ENCODE assay signal across 8 mouse cellular contexts in genomic region chr7:4690387-4690786, GRCm38 (mm10). TPM values are rescaled to one million over a fixed set of nuclear protein-coding genes. Genes with fewer than 3 reads are reported as not detected.
DNase-seq lines count a peak whose midpoint lies in the region; ATAC-seq and TF ChIP-seq lines count a peak whose summit lies in the region.

Gene Brsk1 (plus strand): TSS chr7:4690604.

- 3% methylated on average over 8 of the region's 18 CpGs for WGBS in kidney, embryonic 14.5 days
- WGBS in embryonic facial prominence, embryonic 12.5 days = 2% methylated on average over 6 of the region's 18 CpGs
- 3% methylated on average over 6 of the region's 18 CpGs for WGBS in heart, embryonic 12.5 days
- 8% methylated on average over 8 of the region's 18 CpGs for WGBS in liver, embryonic 14.5 days (ENCODE audit: insufficient replicate concordance)
- 3% methylated on average over 7 of the region's 18 CpGs for WGBS in neural tube, embryonic 15.5 days

- peaks cover 23% of the 10 kb centered on the region for H3K36me3 ChIP-seq in kidney, embryonic 14.5 days (ENCODE audit: control insufficient read depth, insufficient read depth, low read length)
- peaks cover 28% of the 10 kb centered on the region for H3K36me3 ChIP-seq in embryonic facial prominence, embryonic 12.5 days
- peaks cover 30% of the 10 kb centered on the region for H3K36me3 ChIP-seq in heart, embryonic 12.5 days
- H3K36me3 ChIP-seq in liver, embryonic 14.5 days (replicated peaks; ENCODE audit: control insufficient read depth, insufficient read depth, low read depth) = no peaks in the 10 kb centered on the region
- H3K36me3 ChIP-seq in neural tube, embryonic 15.5 days = peaks cover 25% of the 10 kb centered on the region

- no peaks in the 10 kb centered on the region for H3K9me3 ChIP-seq in kidney, embryonic 14.5 days (ENCODE audit: control insufficient read depth, low read length)
- no peaks in the 10 kb centered on the region for H3K9me3 ChIP-seq in embryonic facial prominence, embryonic 12.5 days
- no peaks in the 10 kb centered on the region for H3K9me3 ChIP-seq in heart, embryonic 12.5 days (replicated peaks)
- no peaks in the 10 kb centered on the region for H3K9me3 ChIP-seq in liver, embryonic 14.5 days (ENCODE audit: control insufficient read depth, low read length)
- H3K9me3 ChIP-seq in neural tube, embryonic 15.5 days (replicated peaks) = no peaks in the 10 kb centered on the region

- ATAC-seq in kidney, embryonic 14.5 days (ENCODE audit: low FRiP score, low TSS enrichment) = peak; percentile 84
- ATAC-seq in embryonic facial prominence, embryonic 12.5 days (ENCODE audit: insufficient number of reproducible peaks, insufficient read depth, low FRiP score, low TSS enrichment) = peak; percentile 70
- peak; percentile 60 for ATAC-seq in heart, embryonic 12.5 days (ENCODE audit: insufficient number of reproducible peaks, low FRiP score)
- no peak for ATAC-seq in liver, embryonic 14.5 days (ENCODE audit: insufficient read depth)
- peak; percentile 93 for ATAC-seq in neural tube, embryonic 15.5 days (ENCODE audit: low FRiP score)

- no peaks in the 10 kb centered on the region for H3K27me3 ChIP-seq in kidney, embryonic 14.5 days (ENCODE audit: control insufficient read depth, insufficient read depth, low read length)
- no peaks in the 10 kb centered on the region for H3K27me3 ChIP-seq in embryonic facial prominence, embryonic 12.5 days
- H3K27me3 ChIP-seq in heart, embryonic 12.5 days (replicated peaks) = no peaks in the 10 kb centered on the region
- peaks cover 18% of the 10 kb centered on the region for H3K27me3 ChIP-seq in liver, embryonic 14.5 days (ENCODE audit: control insufficient read depth, insufficient read depth, low read length)
- no peaks in the 10 kb centered on the region for H3K27me3 ChIP-seq in neural tube, embryonic 15.5 days (replicated peaks)

- no peak for TF ChIP-seq CTCF in liver, embryonic 14.5 days (IDR thresholded peaks at IDR 0.05; ENCODE audit: low read depth)

- H3K27ac ChIP-seq in kidney, embryonic 14.5 days (ENCODE audit: low read depth, low read length) = peak within 1 kb of the TSS; percentile 86
- peak within 1 kb of the TSS; percentile 95 for H3K27ac ChIP-seq in embryonic facial prominence, embryonic 12.5 days
- H3K27ac ChIP-seq in heart, embryonic 12.5 days (ENCODE audit: poor library complexity, severe bottlenecking) = peak within 1 kb of the TSS; percentile 74
- H3K27ac ChIP-seq in liver, embryonic 14.5 days = no peak within 1 kb of the TSS
- peak within 1 kb of the TSS; percentile 89 for H3K27ac ChIP-seq in neural tube, embryonic 15.5 days (replicated peaks)

- H3K4me1 ChIP-seq in kidney, embryonic 14.5 days (ENCODE audit: control insufficient read depth, insufficient read depth, low read length) = no peaks in the 10 kb centered on the region
- peaks cover 6% of the 10 kb centered on the region for H3K4me1 ChIP-seq in embryonic facial prominence, embryonic 12.5 days
- H3K4me1 ChIP-seq in heart, embryonic 12.5 days (replicated peaks) = peaks cover 20% of the 10 kb centered on the region
- peaks cover under 1% of the 10 kb centered on the region in 2 experiments; a peak in 3 of 4 replicates for H3K4me1 ChIP-seq in liver, embryonic 14.5 days (replicated peaks; ENCODE audit: control insufficient read depth in 2 of 2, insufficient read depth in 2 of 2, low read length in 1 of 2)
- H3K4me1 ChIP-seq in neural tube, embryonic 15.5 days = peaks cover 24% of the 10 kb centered on the region

- peak within 1 kb of the TSS; percentile 94 for H3K4me2 ChIP-seq in kidney, embryonic 14.5 days (replicated peaks; ENCODE audit: low read depth, low read length)
- peak within 1 kb of the TSS; percentile 80 for H3K4me2 ChIP-seq in embryonic facial prominence, embryonic 12.5 days (replicated peaks)
- H3K4me2 ChIP-seq in heart, embryonic 12.5 days = peak within 1 kb of the TSS; percentile 97
- peak within 1 kb of the TSS; percentile 57 for H3K4me2 ChIP-seq in liver, embryonic 14.5 days (ENCODE audit: low read depth)
- H3K4me2 ChIP-seq in neural tube, embryonic 15.5 days = peak within 1 kb of the TSS; percentile 81

- peak within 1 kb of the TSS; percentile 88 for H3K4me3 ChIP-seq in kidney, embryonic 14.5 days (ENCODE audit: low read length)
- H3K4me3 ChIP-seq in embryonic facial prominence, embryonic 12.5 days = peak within 1 kb of the TSS; percentile 99
- peak within 1 kb of the TSS; percentile 92 for H3K4me3 ChIP-seq in heart, embryonic 12.5 days
- peak within 1 kb of the TSS; percentile 25 to 48; a peak in 3 of 4 replicates for H3K4me3 ChIP-seq in liver, embryonic 14.5 days (ENCODE audit: insufficient read depth in 1 of 2, low read depth in 2 of 2, low read length in 2 of 2)
- peak within 1 kb of the TSS; percentile 80 for H3K4me3 ChIP-seq in neural tube, embryonic 15.5 days (replicated peaks)

- DNase-seq in kidney, adult 8-10 months = no peak
- peak; percentile 82 for DNase-seq in layer of hippocampus, adult 11-12 months (ENCODE audit: low spot score)
- no peak for DNase-seq in liver, embryonic 14.5 days (ENCODE audit: low read depth in 3 of 3, low spot score in 3 of 3)
- peak; percentile 8 to 18 for DNase-seq in urinary bladder, postnatal 36 days (ENCODE audit: low spot score in 2 of 2)

- peak within 1 kb of the TSS; percentile 100 for H3K9ac ChIP-seq in kidney, embryonic 14.5 days (ENCODE audit: low read depth, low read length)
- H3K9ac ChIP-seq in embryonic facial prominence, embryonic 12.5 days = peak within 1 kb of the TSS; percentile 100
- peak within 1 kb of the TSS; percentile 99 for H3K9ac ChIP-seq in heart, embryonic 12.5 days
- H3K9ac ChIP-seq in liver, embryonic 14.5 days (replicated peaks) = peak within 1 kb of the TSS; percentile 34; the same call in 1 of the 2 replicates
- H3K9ac ChIP-seq in neural tube, embryonic 15.5 days (replicated peaks) = peak within 1 kb of the TSS; percentile 100

- TF ChIP-seq EP300 in liver, embryonic 14.5 days (IDR thresholded peaks at IDR 0.05; ENCODE audit: low read depth) = no peak

RNA-seq across cellular contexts. Expression of gene Brsk1, which starts in this region (rescaled TPM):
- polyA plus RNA-seq in kidney, embryonic 14.5 days (2014; fragmentation: Nextera tagmentation; extraction: Ambion mirVana) = 1.9 and 3.0 TPM in 2 replicates
- polyA plus RNA-seq in embryonic facial prominence, embryonic 12.5 days (2016; fragmentation: Nextera tagmentation; extraction: Ambion mirVana) = 2.8 and 3.6 TPM in 2 replicates
- polyA plus RNA-seq in heart, embryonic 12.5 days (2016; fragmentation: Nextera tagmentation; extraction: Ambion mirVana) = 1.0 and 1.7 TPM in 2 replicates
- 0.39 and 0.54 TPM in 2 replicates for polyA plus RNA-seq in liver, embryonic 14.5 days (2012; rRNA removed)
- not detected in 2 replicates for polyA plus RNA-seq in liver, embryonic 14.5 days (2014; fragmentation: Nextera tagmentation; extraction: Ambion mirVana)
- 6.5 and 6.8 TPM in 2 replicates for polyA plus RNA-seq in neural tube, embryonic 15.5 days (2015; fragmentation: Nextera tagmentation; extraction: Ambion mirVana)

Comparison
In these comparisons a context has a peak if more than half of its experiments do, and no peak if none do; other contexts are left out.
1. H3K4me3 ChIP-seq: peak in every context shown above with its lines; median percentile 99 in embryonic facial prominence, embryonic 12.5 days; 92 in heart, embryonic 12.5 days; 88 in kidney, embryonic 14.5 days; 80 in neural tube, embryonic 15.5 days; 36 in liver, embryonic 14.5 days.
2. H3K9ac ChIP-seq: peak in every context shown above with its lines; median percentile 100 in kidney, embryonic 14.5 days; 100 in embryonic facial prominence, embryonic 12.5 days; 100 in neural tube, embryonic 15.5 days; 99 in heart, embryonic 12.5 days; 34 in liver, embryonic 14.5 days.
3. DNase-seq: peak in layer of hippocampus, adult 11-12 months (single experiment) and urinary bladder, postnatal 36 days (2 of 2); none in kidney, adult 8-10 months (0 of 2) and liver, embryonic 14.5 days (0 of 3).
4. Peak in every context shown above with its lines, with median percentiles within 50 percentile points of each other: H3K4me2 ChIP-seq.